Mouse (Mus musculus) embryonic fibroblast, embryonic 13.5 days (primary cell): ENCODE data around the gene Snai1. TPM values are rescaled to one million over a fixed set of nuclear protein-coding genes. Genes with fewer than 3 reads are reported as not detected.
A peak's percentile ranks its signal among the peaks of the same experiment; 100 is the strongest.

Experiments
- H3K27ac ChIP-seq: 2 replicates; pipeline ENCODE4 v1.5.1; 2012; ENCODE audit warnings: low read length, control low read depth, inconsistent platforms; ENCODE audit not compliant: insufficient read depth
- H3K4me1 ChIP-seq: 2 replicates; pipeline ENCODE4 v1.6.1; 2011; ENCODE audit warnings: low read length; ENCODE audit not compliant: control insufficient read depth, insufficient read depth
- H3K4me3 ChIP-seq: 2 replicates; pipeline ENCODE4 v1.5.1; 2011; ENCODE audit warnings: mild to moderate bottlenecking, control low read depth, low read length; ENCODE audit not compliant: insufficient read depth
- CTCF ChIP-seq: IDR thresholded peaks from 2 replicates; pipeline ENCODE4 v1.5.1; 2011; ENCODE audit warnings: mild to moderate bottlenecking, control low read depth, low read length, moderate library complexity, borderline replicate concordance; ENCODE audit not compliant: insufficient read depth
- POLR2A ChIP-seq: IDR thresholded peaks from 2 replicates; pipeline ENCODE4 v1.6.1; 2011; ENCODE audit warnings: low read depth, mild to moderate bottlenecking, control low read depth, low read length, moderate library complexity
- polyA plus RNA-seq: library from polyadenylated mRNA; stranded (reverse); fragments of >200 nt; gene quantifications from 2 replicates; pipeline ENCODE4 v1.2.4, GENCODE M21; 2011; ENCODE audit warnings: low read depth; ENCODE audit not compliant: missing spikeins, insufficient read length

Gene Snai1
- polyA plus RNA-seq, 1 experiment = 82.3 TPM

DNA sequence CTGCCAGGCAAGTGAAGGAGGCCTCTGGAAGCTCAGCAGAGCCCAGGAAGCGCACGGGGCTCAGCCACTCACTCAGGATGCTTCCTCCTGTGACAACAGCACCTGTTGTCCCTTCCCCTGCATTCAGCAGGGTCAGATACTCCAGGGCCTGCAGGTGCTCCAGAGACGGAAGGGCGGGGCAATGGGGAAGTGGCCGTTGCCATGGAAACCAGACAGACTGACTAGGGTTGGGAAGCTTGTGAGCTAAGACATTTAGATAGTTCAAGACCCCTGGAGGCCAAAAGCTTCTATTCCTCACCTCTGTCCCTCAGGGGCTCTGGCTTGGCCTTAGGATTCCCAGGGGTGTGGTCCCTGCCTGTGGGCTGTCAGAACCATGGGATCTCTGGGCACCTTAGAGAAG lies 40.5 kb downstream of the Snai1 start:
- no peak overlapping the region for H3K4me3 ChIP-seq
- no peak for TF ChIP-seq CTCF
- no peak for TF ChIP-seq POLR2A
- H3K27ac ChIP-seq = no peak overlapping the region
- peaks cover 6% of the 10 kb centered on the region for H3K4me1 ChIP-seq

GRCm38 (mm10) chr2:167583161-167583952 lies 45.4 kb downstream of the Snai1 start:
- H3K4me1 ChIP-seq = no peaks in the 10 kb centered on the region; the same call in 1 of the 2 replicates
- no peak overlapping the region for H3K4me3 ChIP-seq
- no peak overlapping the region for H3K27ac ChIP-seq
- no peak for TF ChIP-seq CTCF
- TF ChIP-seq POLR2A = no peak

DNA sequence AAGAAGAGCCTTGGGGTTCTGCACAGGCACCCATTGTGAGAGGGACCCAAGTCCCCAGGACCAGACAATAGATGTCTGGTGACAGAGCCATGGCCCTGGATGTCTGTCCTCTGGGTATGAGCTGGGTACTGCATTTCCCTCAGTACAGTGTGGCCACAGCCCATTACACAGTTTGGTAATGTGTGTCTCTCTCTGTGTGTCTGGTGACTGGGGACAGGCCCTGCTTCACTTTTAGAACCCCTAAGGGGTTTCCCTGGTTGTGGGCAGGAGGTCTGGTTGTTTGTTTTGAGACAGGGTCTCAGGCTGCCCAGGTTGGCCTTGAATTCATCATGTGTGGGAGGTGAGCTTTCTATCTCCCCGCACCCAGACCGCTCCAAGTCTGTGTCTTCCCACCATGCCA lies 47.3 kb downstream of the Snai1 start:
- Histone ChIP-seq H3K27ac (no peak overlapping the region), H3K4me1 (no peaks in the 10 kb centered on the region; the same call in 1 of the 2 replicates), H3K4me3 (no peak overlapping the region)
- TF ChIP-seq POLR2A (no peak), CTCF (no peak)

DNA sequence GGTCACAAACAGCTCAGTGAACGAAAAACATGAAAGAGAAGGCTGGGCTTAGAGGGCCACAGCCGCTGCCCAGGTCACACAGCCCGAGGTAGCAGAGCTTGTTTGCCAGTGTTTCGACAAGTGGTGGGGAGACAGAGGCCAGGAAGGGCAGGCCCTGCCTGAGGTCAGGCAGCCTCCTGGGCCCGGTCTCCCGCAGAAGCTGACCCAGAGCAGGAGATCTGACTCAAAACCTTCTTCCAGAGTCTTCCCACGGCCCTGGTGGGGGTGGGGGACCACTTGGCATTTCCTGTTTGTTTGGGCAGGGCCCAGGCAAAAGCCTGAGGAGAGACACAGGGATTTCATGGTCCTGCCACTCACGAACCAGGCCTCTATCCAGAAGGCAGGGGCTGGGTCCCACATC lies 48.0 kb downstream of the Snai1 start:
- Histone ChIP-seq H3K4me3 (no peak overlapping the region), H3K4me1 (no peaks in the 10 kb centered on the region; the same call in 1 of the 2 replicates)

DNA sequence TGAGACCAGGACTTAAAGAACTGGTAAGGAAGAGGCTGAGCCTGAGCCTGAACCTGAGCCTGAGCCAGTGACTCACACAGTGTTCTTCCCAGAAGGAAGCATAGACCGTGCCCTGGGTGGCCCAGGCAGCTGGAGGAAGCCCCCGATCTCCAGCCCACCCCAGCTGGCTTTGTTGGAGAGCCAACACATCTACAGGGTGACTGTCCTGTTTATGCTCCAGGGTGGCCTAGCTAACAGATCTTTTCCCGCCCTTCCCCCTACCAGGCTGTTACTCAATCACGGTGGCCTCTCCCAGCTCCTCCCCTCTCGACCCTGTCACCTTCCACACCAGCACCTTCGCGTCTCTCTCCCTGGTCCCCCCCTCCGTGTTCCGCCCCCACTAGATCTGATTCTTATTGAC lies 49.0 kb downstream of the Snai1 start:
- TF ChIP-seq CTCF = no peak
- TF ChIP-seq POLR2A = no peak
- H3K4me3 ChIP-seq = no peak overlapping the region
- peak overlapping the region; percentile 35 for H3K27ac ChIP-seq
- no peaks in the 10 kb centered on the region; the same call in 1 of the 2 replicates for H3K4me1 ChIP-seq

More for the DNA sequence above, 48.0 kb downstream of the Snai1 start:
- H3K27ac ChIP-seq = peak overlapping the region; percentile 35
- TF ChIP-seq CTCF (no peak), POLR2A (no peak)

GRCm38 (mm10) chr2:167588774-167589577 lies 51.0 kb downstream of the Snai1 start:
- TF ChIP-seq POLR2A (no peak), CTCF (no peak)
- H3K4me3 ChIP-seq = no peak overlapping the region
- H3K27ac ChIP-seq = no peak overlapping the region
- H3K4me1 ChIP-seq = peaks cover 2% of the 10 kb centered on the region

Other genes with a start within 250 kb of the Snai1 start
- 28.3 and 51.3 TPM in 2 replicates for gene B4galt5, start 189.0 kb upstream of the Snai1 start, polyA plus RNA-seq
- gene Slc9a8, start 116.5 kb upstream of the Snai1 start, polyA plus RNA-seq = 32.3 and 38.0 TPM in 2 replicates
- gene Rnf114, start 45.5 kb upstream of the Snai1 start, polyA plus RNA-seq = 39.2 and 44.9 TPM in 2 replicates
- gene Spata2, start 45.3 kb upstream of the Snai1 start, polyA plus RNA-seq = 14.7 and 17.5 TPM in 2 replicates
- 227 and 265 TPM in 2 replicates for gene Ube2v1, start 93.9 kb downstream of the Snai1 start, polyA plus RNA-seq
- gene Gm20431, start 123.3 kb downstream of the Snai1 start, polyA plus RNA-seq = 6.0 and 17.3 TPM in 2 replicates
- gene Cebpb, start 150.7 kb downstream of the Snai1 start, polyA plus RNA-seq = 43.4 and 44.0 TPM in 2 replicates
- 31.3 and 37.9 TPM in 2 replicates for gene Tmem189, start 151.6 kb downstream of the Snai1 start, polyA plus RNA-seq